Mouse (Mus musculus): Measurements from ENCODE around the gene Fcho2. TPM values are rescaled to one million over a fixed set of nuclear protein-coding genes. Genes with fewer than 3 reads are reported as not detected.

Fcho2 gene
- polyA plus RNA-seq, 1 experiment from 2014 or later = 16.6 TPM

DNA sequence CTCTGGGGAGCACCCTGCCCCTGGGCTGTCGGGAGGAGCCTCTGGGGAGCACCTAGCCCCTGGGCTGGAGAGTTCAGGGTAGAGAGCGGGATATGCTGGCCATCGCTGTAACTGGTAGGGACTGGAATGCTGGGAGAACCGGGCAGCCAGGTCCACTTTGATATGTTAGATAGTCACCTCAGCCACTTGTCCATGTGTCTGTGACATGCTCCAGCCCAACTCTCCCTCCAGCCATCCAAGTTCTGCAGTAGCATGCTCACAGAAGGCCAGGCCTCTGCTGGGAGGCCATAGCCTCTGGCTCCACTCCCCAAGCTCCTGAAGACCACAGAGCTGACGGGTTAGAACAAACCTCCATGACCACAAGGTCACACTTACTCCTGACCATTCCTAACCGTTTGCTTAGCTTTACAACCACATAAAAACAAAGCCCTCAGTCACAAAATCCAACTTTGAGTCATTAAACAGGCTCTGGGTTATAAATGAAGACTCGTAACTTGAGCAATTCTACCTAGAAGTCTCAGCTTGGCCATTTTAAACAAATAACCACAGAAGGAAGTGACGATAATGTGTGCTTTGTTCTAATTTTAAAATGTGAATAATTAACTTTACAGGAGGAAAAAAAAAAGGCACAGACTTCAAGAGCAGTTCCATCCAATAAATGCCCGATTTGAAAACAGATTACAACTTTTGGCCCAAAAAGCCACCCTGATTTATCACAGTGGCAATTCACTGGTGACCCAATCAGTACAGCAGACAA, 130.9 kb downstream of the Fcho2 start:
- no peaks in the 10 kb centered on the region for H3K27me3 ChIP-seq (ENCODE audit: insufficient read depth, low read length)
- H3K9ac ChIP-seq (replicated peaks) = no peak overlapping the region
- TF ChIP-seq CTCF (IDR thresholded peaks at IDR 0.05; ENCODE audit: low read depth) = no peak
- TF ChIP-seq EP300 (IDR thresholded peaks at IDR 0.05; ENCODE audit: low read depth) = no peak
- H3K4me2 ChIP-seq (ENCODE audit: low read depth, low read length) = no peak overlapping the region
- no peaks in the 10 kb centered on the region for H3K9me3 ChIP-seq (ENCODE audit: low read length)
- H3K4me1 ChIP-seq (ENCODE audit: insufficient read depth) = no peaks in the 10 kb centered on the region
- ATAC-seq = no peak
- H3K27ac ChIP-seq (ENCODE audit: low read depth) = no peak overlapping the region
- 65% methylated on average over 9 of the region's 9 CpGs for WGBS (ENCODE audit: insufficient replicate concordance)
- H3K4me3 ChIP-seq (ENCODE audit: low read depth, low read length) = no peak overlapping the region
- H3K36me3 ChIP-seq (replicated peaks; ENCODE audit: insufficient read depth, low read length) = no peaks in the 10 kb centered on the region
- DNase-seq = no peak

DNA sequence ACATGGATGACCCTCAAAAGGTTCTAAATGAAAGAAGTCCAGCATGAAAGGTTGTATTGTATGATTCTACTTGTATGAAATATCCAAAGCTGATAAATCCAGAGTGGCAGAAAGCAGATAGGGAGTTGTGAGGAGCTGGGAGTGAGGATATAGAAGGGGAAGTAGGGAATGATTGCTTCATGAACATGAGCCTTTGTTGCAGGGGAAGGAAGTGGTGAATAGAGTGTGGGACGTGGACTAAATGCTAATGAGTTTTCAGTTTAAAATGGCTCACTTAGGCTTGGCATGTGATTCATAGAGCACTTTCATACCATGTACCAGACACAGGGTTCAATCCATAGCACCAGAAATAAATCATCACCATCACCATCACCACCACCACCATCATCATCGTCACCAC, 131.8 kb downstream of the Fcho2 start:
- Histone ChIP-seq H3K4me1 (ENCODE audit: insufficient read depth) (no peaks in the 10 kb centered on the region), H3K4me2 (ENCODE audit: low read depth, low read length) (no peak overlapping the region), H3K36me3 (replicated peaks; ENCODE audit: insufficient read depth, low read length) (no peaks in the 10 kb centered on the region), H3K4me3 (ENCODE audit: low read depth, low read length) (no peak overlapping the region), H3K27ac (ENCODE audit: low read depth) (no peak overlapping the region), H3K27me3 (ENCODE audit: insufficient read depth, low read length) (no peaks in the 10 kb centered on the region), H3K9ac (replicated peaks) (no peak overlapping the region), H3K9me3 (ENCODE audit: low read length) (no peaks in the 10 kb centered on the region)
- WGBS (ENCODE audit: insufficient replicate concordance) = 71% methylated on average over 2 of the region's 2 CpGs
- TF ChIP-seq CTCF (IDR thresholded peaks at IDR 0.05; ENCODE audit: low read depth) (no peak), EP300 (IDR thresholded peaks at IDR 0.05; ENCODE audit: low read depth) (no peak)
- no peak for ATAC-seq
- DNase-seq = no peak

DNA sequence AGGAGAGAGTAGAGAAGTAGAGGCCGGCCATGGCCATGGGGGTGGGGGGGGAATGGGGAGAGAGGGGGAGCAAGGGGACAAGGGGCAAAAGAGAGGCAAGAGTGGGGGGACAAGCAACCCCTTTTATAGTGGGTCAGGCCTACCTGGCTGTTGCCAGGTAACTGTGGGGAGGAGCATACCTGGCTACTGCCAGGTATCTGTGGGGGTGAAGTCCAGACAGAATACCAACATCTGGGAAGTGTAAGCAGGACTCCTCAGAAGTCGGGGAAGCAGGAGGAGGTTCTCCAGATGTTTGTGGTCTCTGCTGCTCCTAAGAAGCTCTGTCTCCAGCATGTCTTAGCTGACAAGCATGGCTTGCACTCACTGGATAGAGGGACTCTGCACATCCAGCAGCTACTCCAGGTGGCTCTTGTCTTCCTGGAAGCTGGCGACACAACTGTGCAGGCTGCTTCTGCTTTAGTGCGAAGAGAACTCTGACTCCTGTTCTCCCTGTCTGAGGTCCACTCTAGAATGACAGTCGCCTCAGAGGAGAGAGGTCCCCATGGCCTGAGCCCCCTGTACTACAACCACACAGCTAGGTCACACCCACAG, 134.7 kb downstream of the Fcho2 start:
- DNase-seq = no peak
- no peak overlapping the region for H3K27ac ChIP-seq (ENCODE audit: low read depth)
- no peaks in the 10 kb centered on the region for H3K4me1 ChIP-seq (ENCODE audit: insufficient read depth)
- no peaks in the 10 kb centered on the region for H3K36me3 ChIP-seq (replicated peaks; ENCODE audit: insufficient read depth, low read length)
- TF ChIP-seq EP300 (IDR thresholded peaks at IDR 0.05; ENCODE audit: low read depth) (no peak), CTCF (IDR thresholded peaks at IDR 0.05; ENCODE audit: low read depth) (no peak)
- H3K9me3 ChIP-seq (ENCODE audit: low read length) = no peaks in the 10 kb centered on the region
- 71% methylated on average over 5 of the region's 5 CpGs for WGBS (ENCODE audit: insufficient replicate concordance)
- no peak overlapping the region for H3K9ac ChIP-seq (replicated peaks)
- H3K4me3 ChIP-seq (ENCODE audit: low read depth, low read length) = no peak overlapping the region
- H3K4me2 ChIP-seq (ENCODE audit: low read depth, low read length) = no peak overlapping the region
- no peak for ATAC-seq
- no peaks in the 10 kb centered on the region for H3K27me3 ChIP-seq (ENCODE audit: insufficient read depth, low read length)

DNA sequence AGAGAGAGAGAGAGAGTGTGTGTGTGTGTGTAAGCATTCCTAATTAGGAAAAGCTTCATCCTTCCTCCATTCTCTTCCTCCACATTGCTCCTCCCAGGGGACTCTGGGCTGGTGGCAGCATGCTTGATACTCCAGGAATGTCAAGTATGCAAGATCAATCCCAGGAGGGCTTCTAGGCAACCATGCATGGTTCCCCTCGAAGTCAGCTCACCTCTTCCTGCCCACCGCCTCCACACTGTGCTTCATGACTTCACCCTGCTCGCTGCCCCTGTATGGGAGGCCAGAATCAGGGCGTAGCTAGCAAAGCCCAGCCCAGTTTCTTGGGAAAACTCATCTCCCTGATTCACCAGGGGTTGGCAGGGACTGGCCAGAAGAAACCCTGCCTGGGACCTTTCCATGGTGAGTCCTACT, 135.6 kb downstream of the Fcho2 start:
- no peak for ATAC-seq
- WGBS (ENCODE audit: insufficient replicate concordance) = 48% methylated on average over 4 of the region's 4 CpGs
- no peak for DNase-seq

DNA sequence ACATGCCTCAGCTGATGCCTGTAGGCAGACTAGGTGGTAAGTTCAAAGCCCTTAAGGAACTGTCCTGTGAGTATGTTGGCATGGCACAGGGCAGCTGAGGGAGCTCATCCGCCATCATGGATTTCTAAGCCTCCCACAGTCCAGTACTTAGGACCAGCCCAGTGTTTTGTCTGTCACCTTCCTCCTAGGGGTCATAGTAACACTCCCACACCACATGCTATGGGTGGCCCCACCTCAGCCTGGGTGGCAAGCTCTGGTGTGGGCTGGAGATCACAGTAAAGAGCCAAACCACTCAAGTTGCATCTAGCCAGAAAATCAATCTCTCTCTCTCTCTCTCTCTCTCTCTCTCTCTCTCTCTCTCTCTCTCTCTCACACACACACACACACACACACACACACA, 136.0 kb downstream of the Fcho2 start:
- DNase-seq = no peak
- Histone ChIP-seq H3K9ac (replicated peaks) (no peak overlapping the region), H3K36me3 (replicated peaks; ENCODE audit: insufficient read depth, low read length) (no peaks in the 10 kb centered on the region), H3K27ac (ENCODE audit: low read depth) (no peak overlapping the region), H3K9me3 (ENCODE audit: low read length) (no peaks in the 10 kb centered on the region), H3K27me3 (ENCODE audit: insufficient read depth, low read length) (no peaks in the 10 kb centered on the region), H3K4me2 (ENCODE audit: low read depth, low read length) (no peak overlapping the region), H3K4me3 (ENCODE audit: low read depth, low read length) (no peak overlapping the region), H3K4me1 (ENCODE audit: insufficient read depth) (no peaks in the 10 kb centered on the region)
- TF ChIP-seq EP300 (IDR thresholded peaks at IDR 0.05; ENCODE audit: low read depth) (no peak), CTCF (IDR thresholded peaks at IDR 0.05; ENCODE audit: low read depth) (no peak)
- 64% methylated on average over 1 of the region's 1 CpGs for WGBS (ENCODE audit: insufficient replicate concordance)
- no peak for ATAC-seq

More for the DNA sequence above, 135.6 kb downstream of the Fcho2 start:
- Histone ChIP-seq H3K4me1 (ENCODE audit: insufficient read depth) (no peaks in the 10 kb centered on the region), H3K27me3 (ENCODE audit: insufficient read depth, low read length) (no peaks in the 10 kb centered on the region), H3K9me3 (ENCODE audit: low read length) (no peaks in the 10 kb centered on the region), H3K4me3 (ENCODE audit: low read depth, low read length) (no peak overlapping the region), H3K27ac (ENCODE audit: low read depth) (no peak overlapping the region), H3K4me2 (ENCODE audit: low read depth, low read length) (no peak overlapping the region), H3K9ac (replicated peaks) (no peak overlapping the region), H3K36me3 (replicated peaks; ENCODE audit: insufficient read depth, low read length) (no peaks in the 10 kb centered on the region)
- TF ChIP-seq EP300 (IDR thresholded peaks at IDR 0.05; ENCODE audit: low read depth) = no peak
- TF ChIP-seq CTCF (IDR thresholded peaks at IDR 0.05; ENCODE audit: low read depth) = no peak

DNA sequence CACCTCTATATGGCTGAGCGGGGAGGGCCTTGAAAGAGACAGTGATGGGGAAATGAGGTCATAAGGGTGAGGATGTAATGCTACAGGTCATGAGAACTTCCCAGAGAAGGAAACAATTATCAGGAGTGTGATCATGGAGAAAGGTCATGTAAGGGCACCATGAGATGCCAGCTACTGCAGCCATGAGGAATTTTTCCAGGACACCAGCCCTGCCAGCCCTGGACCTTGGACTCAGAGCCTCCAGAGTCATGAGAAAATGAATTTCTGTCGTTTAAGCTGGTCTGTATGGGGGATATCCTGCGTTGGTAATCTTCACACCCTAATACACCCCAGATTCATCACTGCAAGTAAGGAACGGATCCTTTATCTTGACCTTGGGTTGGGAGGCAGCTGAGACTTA, 141.3 kb downstream of the Fcho2 start:
- ATAC-seq (no peak), DNase-seq (no peak)
- Histone ChIP-seq H3K9me3 (ENCODE audit: low read length) (no peaks in the 10 kb centered on the region), H3K9ac (replicated peaks) (no peak overlapping the region), H3K4me3 (ENCODE audit: low read depth, low read length) (no peak overlapping the region), H3K27me3 (ENCODE audit: insufficient read depth, low read length) (no peaks in the 10 kb centered on the region), H3K4me1 (ENCODE audit: insufficient read depth) (no peaks in the 10 kb centered on the region), H3K36me3 (replicated peaks; ENCODE audit: insufficient read depth, low read length) (no peaks in the 10 kb centered on the region), H3K4me2 (ENCODE audit: low read depth, low read length) (no peak overlapping the region), H3K27ac (ENCODE audit: low read depth) (no peak overlapping the region)
- TF ChIP-seq CTCF (IDR thresholded peaks at IDR 0.05; ENCODE audit: low read depth) (no peak), EP300 (IDR thresholded peaks at IDR 0.05; ENCODE audit: low read depth) (no peak)
- WGBS (ENCODE audit: insufficient replicate concordance) = 70% methylated on average over 4 of the region's 4 CpGs

Other genes with a start within 250 kb of the Fcho2 start
- not detected in 2 replicates for gene Tmem174, start 178.0 kb downstream of the Fcho2 start, polyA plus RNA-seq (2015; fragmentation: Nextera tagmentation; extraction: Ambion mirVana)
- 0.33 and 0.35 TPM in 2 replicates for gene Tmem171, start 120.6 kb downstream of the Fcho2 start, polyA plus RNA-seq (2015; fragmentation: Nextera tagmentation; extraction: Ambion mirVana)
- 9.6 and 14.0 TPM in 2 replicates for gene Tnpo1, start 110.9 kb upstream of the Fcho2 start, polyA plus RNA-seq (2015; fragmentation: Nextera tagmentation; extraction: Ambion mirVana)
- gene 1700024P04Rik, start 169.1 kb upstream of the Fcho2 start, polyA plus RNA-seq (2015; fragmentation: Nextera tagmentation; extraction: Ambion mirVana) = not detected in 2 replicates

All from liver, postnatal 0 days (tissue).